Mouse (Mus musculus) left cerebral cortex, postnatal 36 days (tissue): Measurements from ENCODE around the gene Kcnip3. TPM values are rescaled to one million over a fixed set of nuclear protein-coding genes. Genes with fewer than 3 reads are reported as not detected.
A peak's percentile ranks its signal among the peaks of the same experiment; 100 is the strongest.

ENCODE experiments used
- DNase-seq, 2 experiments: peaks; one replicate each; pipeline ENCODE4 v3.0.0; 2021 to 2022; ENCODE audit warnings: low spot score in 2 of 2, mixed read lengths in 1 of 2
- intact Hi-C: fragments of 180-260 bp; cut with DNase I; formaldehyde crosslinking; loops from one replicate; pipeline ENCODE4 v1.15.1; 2025
- total RNA-seq, 2 experiments: library from RNA; stranded (reverse); gene quantifications; 2 replicates each; pipeline ENCODE4 v1.2.3; 2021

Gene Kcnip3
- 100 to 1,000 TPM; 130 to 133 TPM for total RNA-seq

DNA sequence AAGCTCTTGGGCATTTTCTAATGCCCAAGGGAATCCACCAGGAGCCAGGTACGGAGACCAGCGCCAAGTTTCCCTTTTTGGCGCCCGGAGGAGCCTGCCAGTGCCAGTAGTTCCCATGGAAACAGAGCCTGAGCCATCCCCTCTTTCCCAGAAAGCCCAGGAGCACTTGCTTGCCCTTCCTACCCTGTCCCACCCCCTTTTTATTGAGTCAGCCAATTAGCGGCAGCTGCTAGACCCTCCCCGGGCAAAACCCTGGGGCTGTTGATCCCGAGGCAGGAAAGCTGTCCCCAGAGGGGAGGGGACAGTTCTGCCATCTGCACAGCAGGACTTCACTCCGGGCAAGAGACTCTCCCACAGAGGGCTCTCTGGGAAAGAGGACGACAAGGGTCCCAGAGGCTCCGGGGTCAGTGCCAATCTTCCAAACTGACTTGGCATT is at the start of gene Kcnip3:
Kcnip3 (minus strand) TSS at position 89 of the 436 bp plus-strand sequence.
- intact Hi-C loops: no loop called here
- DNase-seq: peak; percentile 72 to 79

DNA sequence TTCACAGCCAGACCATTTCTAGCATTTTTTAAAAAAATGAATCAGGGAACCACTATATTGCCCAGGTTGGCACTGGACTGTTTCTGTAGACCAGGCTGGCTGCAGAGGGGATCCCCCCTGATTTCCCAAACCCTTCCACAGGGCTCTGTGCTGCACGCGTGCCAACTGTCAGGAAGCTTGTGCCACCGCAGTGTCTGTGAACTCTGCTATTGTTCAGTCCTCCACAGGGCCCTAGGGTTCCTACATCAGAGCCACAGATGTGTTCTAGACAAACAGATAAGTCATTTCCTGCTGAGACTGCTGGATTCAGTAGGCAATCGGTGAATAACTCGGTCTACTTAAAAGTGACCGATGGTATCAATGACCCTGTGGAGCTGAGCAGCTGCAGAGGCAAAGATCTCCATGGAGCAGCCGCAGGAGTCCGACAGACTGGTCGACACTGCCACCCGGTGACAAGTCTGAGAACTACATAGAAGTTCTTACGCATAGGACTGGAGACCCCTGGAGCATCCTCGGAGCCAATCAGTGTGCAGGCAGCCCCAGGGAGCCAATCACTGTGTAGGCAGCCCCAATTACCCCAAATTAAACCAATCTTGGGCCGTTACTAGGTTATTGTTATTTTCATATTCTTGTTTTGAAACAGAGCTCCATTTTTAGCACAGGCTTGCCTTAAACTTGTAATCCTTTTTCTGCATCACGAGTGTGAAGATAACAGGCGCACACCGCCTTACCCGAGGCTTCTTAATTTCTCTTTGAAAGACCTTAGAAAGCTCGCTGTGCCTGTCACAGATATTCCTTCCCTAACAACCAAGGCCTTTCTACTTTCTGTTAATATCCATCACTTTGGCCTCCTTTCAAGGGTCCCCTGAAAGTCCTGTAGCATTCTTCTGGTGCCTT is 37.4 kb upstream of the Kcnip3 start:
- intact Hi-C loops: loop anchor here (2.0 to 5.0 kb wide), 3 partner anchors 53 to 197 kb away; partner anchors contain the start of gene Adra2b
- DNase-seq: peak; percentile 85 to 92

DNA sequence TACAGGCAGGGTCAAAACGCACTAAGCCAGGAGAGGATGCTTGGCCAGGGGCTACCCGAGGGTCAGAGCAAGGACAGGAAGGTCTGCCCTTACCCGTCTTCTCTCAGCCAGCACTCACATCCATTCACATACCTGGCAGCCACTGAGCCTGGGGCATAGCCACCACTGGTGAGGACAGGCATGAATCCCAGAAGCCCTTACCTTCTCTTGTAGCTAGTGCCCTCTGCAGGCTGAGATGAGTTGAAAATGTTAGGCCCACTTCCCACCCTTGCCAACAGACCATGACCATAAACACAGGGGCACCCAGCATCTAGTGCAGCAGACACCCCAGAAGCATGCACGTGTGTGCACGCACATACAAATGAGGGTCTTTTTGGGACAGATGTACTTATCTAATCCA is 29.2 kb upstream of the Kcnip3 start:
- DNase-seq: peak; percentile 44 to 47
- intact Hi-C loops: loop anchor here (1.0 kb wide), 1 partner anchor 44 kb away; no protein-coding TSS in a partner anchor

DNA sequence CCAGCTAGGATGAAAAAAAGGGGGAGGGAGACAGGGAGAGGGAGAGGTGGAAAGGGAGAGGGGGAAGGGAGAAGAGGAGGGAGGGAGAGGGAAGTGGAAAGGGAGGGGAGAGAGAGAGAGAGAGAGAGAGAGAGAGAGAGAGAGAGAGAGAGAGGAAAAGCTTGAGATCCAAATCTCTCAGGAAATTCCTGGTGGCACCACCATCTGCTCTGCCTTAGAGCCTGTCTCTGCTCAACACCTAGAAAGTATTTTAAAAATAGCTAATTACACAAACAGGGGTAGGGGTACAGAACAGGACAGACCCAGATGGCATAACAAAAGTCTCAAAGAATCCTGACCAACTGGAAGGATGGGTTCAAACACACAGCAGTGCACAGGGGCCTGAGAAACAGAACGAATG is 28.6 kb upstream of the Kcnip3 start:
- DNase-seq: no peak
- intact Hi-C loops: no loop called here

GRCm38 (mm10) chr2:127549711-127550110 is 27.8 kb upstream of the Kcnip3 start:
- intact Hi-C loops: no loop called here
- no peak for DNase-seq

- intact Hi-C loops: no loop called here
- no peak for DNase-seq
These were observed 26.6 kb upstream of the Kcnip3 start for GRCm38 (mm10) chr2:127548342-127549074.

DNA sequence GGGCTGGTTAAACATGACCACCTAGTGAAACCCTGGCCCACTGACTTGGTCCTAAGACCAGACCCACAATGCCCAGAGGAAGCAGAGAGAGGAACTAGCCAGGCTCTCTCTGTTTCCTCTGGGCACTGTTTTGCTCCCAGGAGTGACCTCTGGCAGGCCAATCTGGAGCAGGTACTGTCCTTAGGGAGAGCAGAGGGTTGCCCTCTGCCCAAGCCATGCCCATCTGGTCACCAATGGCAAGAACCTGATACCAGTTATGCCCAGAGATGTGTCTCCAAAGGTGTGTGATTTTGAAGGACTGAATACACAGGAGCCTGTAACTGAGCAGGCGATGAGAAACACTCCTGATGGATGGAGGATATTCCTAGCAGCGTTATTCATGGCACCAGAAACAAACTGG is 19.8 kb upstream of the Kcnip3 start:
- intact Hi-C loops: no loop called here
- DNase-seq: no peak

DNA sequence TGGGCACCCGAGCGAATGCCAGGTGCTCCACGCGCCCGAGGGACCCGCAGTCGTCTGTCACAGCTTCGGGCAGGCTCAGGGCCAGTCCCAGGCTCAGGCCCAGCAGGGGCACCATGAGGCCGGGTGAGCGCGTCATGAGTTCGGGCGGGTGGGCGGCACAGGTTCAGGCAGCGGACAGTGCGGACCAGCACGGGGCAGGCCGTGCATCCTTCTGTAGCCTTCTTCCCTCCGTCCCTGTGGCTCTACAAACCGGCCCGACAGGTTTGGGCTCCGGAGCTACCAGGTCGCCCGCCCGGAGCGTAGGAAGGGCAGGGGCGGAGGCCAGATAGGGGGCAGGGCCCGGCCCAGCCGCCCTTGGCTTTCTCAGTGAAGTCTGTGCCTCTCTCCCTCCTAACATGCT is 19.3 kb upstream of the Kcnip3 start, which contains the start of gene Prom2:
Prom2 (minus strand) TSS at position 283 of the 400 bp plus-strand sequence.
- DNase-seq: no peak
- intact Hi-C loops: no loop called here

GRCm38 (mm10) chr2:127539494-127539893 is 17.6 kb upstream of the Kcnip3 start:
- intact Hi-C loops: no loop called here
- DNase-seq: no peak

DNA sequence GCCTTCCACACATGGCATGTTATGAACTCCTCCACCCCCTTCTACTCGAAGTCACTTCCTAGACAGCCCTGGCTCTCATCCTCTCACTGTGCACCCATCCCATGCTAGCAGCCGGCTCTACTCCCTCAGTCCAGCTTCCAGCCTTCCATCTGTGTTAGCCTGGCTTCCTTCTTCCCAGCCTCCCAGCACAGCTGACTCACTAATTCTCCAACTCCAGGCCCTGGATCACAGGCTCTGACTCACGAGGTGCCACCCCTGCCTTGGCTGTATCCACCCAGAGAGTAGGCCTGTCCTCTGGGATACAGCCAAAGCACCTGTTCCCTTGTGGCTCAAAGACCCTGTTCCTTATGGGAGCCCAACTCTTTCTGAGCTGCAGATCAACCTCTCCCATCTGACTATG is 15.7 kb upstream of the Kcnip3 start:
- intact Hi-C loops: no loop called here

DNA sequence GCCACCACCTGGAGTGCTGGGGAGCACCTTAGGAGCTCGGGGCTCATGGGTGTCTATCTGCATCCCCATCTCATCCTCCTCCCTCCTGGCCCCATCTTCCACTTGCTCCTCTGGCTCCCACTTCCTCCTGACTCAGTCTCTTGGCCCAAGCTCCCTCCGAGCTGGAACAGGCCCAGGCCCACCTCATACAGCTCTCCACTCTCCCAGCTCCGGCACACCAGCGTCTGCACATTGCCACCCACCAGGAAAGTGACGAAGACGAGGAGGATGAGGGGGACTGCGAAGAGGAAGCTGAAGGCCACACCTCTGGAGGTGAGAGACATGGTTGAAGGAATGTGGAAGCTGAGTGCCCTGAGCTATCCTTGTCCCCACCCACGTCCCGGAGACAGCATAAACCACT is 13.5 kb upstream of the Kcnip3 start:
- DNase-seq: peak; percentile 77 to 85
- intact Hi-C loops: no loop called here

More for the DNA sequence above, 15.7 kb upstream of the Kcnip3 start:
- DNase-seq: peak; percentile 55 to 59

DNA sequence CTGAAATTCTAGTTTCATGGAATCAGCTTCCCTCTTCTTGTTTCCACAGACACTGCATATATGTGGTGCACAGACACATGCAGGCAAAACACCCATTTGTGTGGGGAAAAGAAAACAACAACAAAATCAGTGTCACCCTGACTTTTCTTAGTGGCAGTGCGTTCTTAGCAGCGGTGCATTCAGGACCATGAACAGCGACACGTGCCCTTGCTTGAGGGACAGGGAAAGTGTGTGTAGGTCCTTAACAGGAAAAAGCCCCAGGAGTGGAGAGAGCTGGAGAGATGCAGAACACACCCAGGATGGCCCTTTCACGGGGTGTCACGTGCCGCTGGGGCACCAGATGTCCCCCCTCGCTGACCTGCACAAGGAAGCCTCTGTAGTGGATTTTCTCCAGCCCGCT is 10.5 kb upstream of the Kcnip3 start:
- no peak for DNase-seq
- intact Hi-C loops: no loop called here

DNA sequence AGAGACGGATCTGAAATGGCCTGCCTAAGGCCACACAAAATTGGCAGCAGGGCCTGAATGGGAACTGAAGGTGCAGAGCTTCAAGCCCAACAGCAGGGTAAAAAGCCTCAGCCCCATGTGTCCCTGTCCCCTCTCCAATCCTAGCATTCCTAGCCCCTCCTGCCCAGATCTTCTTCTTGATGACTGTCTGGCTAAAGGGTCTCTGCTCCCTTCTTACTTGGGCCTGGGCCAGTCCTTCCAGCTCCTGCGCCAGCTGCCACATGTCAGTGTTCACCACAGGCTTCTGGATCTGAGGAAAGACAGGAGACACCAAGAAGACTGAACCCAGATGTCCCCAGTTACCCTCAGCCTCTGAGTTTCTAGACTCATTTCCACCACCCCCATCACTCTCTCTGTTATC is 9.7 kb upstream of the Kcnip3 start:
- no peak for DNase-seq
- intact Hi-C loops: no loop called here

DNA sequence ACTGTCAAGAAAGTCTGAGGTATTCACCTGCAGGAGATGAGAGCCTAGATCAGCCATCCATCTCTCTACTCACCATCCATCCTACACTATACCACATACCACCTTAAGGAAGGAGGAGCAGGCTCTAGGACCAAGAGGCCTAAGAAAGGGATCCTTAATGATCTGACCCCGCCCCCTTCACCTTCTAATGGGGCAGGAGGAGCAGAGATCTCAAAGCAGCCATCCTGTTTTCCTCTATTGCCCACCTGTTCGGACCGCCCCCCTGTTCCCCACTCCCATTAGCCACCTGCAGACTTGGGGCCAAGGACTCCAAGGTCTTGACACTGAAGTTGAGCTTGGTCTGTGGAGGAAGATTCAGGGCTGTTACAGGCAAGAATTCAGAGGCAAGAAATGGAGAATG is 8.5 kb upstream of the Kcnip3 start:
- intact Hi-C loops: no loop called here
- DNase-seq: no peak

DNA sequence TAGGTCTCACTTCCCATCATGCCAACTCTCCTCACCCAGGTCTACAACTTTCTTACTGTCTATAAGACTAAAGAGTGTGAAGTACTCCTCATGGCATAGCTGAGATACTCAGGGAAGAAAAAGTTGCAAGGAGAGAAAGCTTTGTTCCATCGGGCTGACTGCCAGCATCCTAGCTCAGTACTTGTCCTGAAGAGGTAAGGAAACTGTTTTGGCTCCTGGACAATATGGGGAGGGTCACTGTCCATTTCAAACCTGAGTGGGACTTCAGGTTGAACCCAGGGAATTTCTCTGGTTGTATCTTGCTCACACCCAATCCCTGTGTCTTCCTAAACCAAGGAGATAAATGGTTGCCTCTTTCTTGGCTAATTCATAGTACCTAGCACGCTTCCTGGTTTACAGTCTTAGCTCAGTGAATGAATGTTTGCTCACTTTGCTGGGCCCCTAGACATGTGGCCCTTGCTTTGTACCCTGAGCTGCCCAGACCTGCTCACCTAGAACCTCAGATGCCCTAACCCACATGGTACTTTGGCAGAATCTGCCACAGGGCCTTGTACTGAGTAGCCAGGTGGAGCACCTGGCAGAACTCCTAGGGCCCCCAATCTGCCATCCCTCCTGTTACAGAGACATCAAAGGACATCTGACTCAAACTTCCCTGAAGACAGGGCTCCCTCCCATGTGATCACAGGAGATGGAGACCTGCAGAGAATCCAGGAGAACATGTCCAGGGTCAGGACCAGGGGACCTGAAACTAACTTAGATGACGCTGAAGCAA is 3.3 kb upstream of the Kcnip3 start:
- no peak for DNase-seq
- intact Hi-C loops: no loop called here

GRCm38 (mm10) chr2:127523950-127524729 is 2.2 kb upstream of the Kcnip3 start:
- peak in 1 of 2 experiments; percentile 2 for DNase-seq
- intact Hi-C loops: no loop called here

DNA sequence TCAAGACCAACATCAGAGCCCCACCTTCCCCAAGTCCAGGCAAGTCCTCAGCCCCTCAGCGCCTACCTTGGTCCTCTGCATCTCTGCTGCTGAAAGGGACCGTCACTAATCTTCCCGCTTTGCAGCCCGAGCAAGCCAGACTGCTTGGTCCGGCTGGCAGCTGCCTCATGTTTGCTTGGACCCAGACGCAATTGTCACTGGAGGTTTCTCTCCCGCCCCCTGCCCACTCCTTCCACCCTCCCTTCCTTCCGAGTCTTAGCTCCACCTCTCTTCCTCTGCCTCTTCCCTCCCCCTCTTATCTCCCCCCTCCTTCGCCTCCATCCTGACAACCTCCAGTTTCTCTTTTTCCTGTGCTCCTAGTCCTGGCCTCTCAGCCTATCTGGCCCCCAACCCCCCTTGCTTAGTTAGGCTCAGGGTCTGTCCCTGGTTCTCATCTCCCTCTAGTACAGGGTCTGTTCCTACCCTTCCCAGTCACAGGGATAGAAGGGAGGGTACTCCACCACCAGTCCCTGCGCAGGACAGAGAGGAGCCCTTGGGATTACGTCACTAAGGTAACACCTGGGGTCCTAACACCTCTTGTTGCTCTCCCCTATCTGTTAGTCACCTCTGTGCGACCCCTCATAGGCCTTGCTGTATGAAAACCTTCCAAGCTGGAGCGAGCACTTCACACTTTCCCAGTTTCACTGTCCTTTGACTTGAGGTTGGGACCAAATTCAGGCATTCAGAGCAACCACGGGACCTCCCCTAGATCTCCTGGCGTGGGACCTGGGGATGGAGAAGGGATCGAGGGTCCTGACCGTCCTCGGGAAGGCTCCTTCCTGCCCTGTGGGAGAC is 505 bp downstream of the Kcnip3 start:
- intact Hi-C loops: loop anchor here (2.0 kb wide), 1 partner anchor 65 kb away; the partner anchor contains the start of genes Mrps5 and Zfp661
- peak; percentile 73 to 76 for DNase-seq

DNA sequence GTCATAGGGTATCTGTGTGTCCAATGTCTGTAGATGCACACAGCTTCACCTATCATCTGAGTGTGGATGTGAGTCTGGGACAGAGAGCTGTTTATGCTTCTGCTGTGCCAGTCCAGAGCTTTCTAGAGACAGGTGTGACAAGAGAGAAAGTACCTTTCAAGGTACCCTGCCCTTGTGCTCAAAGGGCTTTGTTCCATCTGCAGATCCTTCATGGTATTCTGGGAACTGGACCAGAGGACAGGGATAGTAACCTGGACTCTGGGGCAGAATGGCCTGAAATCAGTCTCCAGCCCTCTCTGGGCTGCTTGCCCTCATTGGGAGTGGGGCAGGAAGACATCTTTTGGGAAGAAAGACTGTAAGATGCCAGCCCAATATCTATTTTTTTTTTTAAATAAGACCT is 1.8 kb downstream of the Kcnip3 start:
- intact Hi-C loops: loop anchor here (2.0 kb wide), 1 partner anchor 67 kb away; the partner anchor contains the start of genes Mrps5 and Zfp661
- DNase-seq: no peak
